Mouse (Mus musculus) heart, adult 2 months (tissue): Measurements from ENCODE around the gene Ctf1. TPM values are rescaled to one million over a fixed set of nuclear protein-coding genes. Genes with fewer than 3 reads are reported as not detected.

Experiments
- DNase-seq, 2 experiments: peaks; one replicate each; pipeline ENCODE4 v3.0.0; 2021
- H3K27ac ChIP-seq: fragments of 200-600 bp; 2 replicates; pipeline ENCODE4 v1.8.1; 2022
- H3K27me3 ChIP-seq: fragments of 200-500 bp; 2 replicates; pipeline ENCODE4 v1.6.1; 2012; ENCODE audit warnings: mild to moderate bottlenecking, low read length, inconsistent platforms, mixed read lengths; ENCODE audit not compliant: control insufficient read depth, insufficient read depth
- H3K36me3 ChIP-seq: fragments of 200-500 bp; 2 replicates; pipeline ENCODE4 v1.6.1; 2012; ENCODE audit warnings: low read length, inconsistent platforms; ENCODE audit not compliant: control insufficient read depth, insufficient read depth
- H3K4me1 ChIP-seq: fragments of 200-500 bp; 2 replicates; pipeline ENCODE4 v1.6.1; 2011; ENCODE audit warnings: low read length; ENCODE audit not compliant: control insufficient read depth, insufficient read depth
- H3K4me3 ChIP-seq: fragments of 200-600 bp; 2 replicates; pipeline ENCODE4 v1.8.1; 2022
- H3K79me2 ChIP-seq: fragments of 200-500 bp; replicated peaks from 2 replicates; pipeline ENCODE4 v1.6.1; 2012; ENCODE audit warnings: mild to moderate bottlenecking, inconsistent platforms, low read length, moderate library complexity, mixed read lengths; ENCODE audit not compliant: control insufficient read depth, insufficient read depth
- H3K9ac ChIP-seq: fragments of 200-500 bp; 2 replicates; pipeline ENCODE4 v1.6.1; 2012; ENCODE audit warnings: low read depth, mild to moderate bottlenecking, control low read depth, inconsistent platforms, low read length, mixed read lengths
- CTCF ChIP-seq: fragments of 200-600 bp; IDR thresholded peaks from 2 replicates; pipeline ENCODE4 v1.8.1; 2022; ENCODE audit warnings: antibody characterized with exemption, mild to moderate bottlenecking, moderate library complexity
- EP300 ChIP-seq: fragments of 200-500 bp; IDR thresholded peaks from 2 replicates; pipeline ENCODE4 v1.6.1; 2011; ENCODE audit warnings: low read depth, low read length, control low read depth; ENCODE audit not compliant: insufficient read depth
- POLR2A ChIP-seq: fragments of 200-500 bp; IDR thresholded peaks from 2 replicates; pipeline ENCODE4 v1.6.1; 2011; ENCODE audit warnings: mild to moderate bottlenecking, low read depth, low read length, control low read depth; ENCODE audit not compliant: insufficient read depth
- WGBS: fragments of 180-500 bp; shearing (Covaris S2); methylation state at CpG from one replicate; pipeline ENCODE4 v1.1.7; 2018; 5-methylcytosine and 5-hydroxymethylcytosine counted together
- intact Hi-C: fragments of 180-260 bp; cut with DNase I; formaldehyde crosslinking; loops from one replicate; pipeline ENCODE4 v1.15.1; 2025
- long read RNA-seq: library from polyadenylated mRNA; stranded (forward); transcript quantifications from one replicate; pipeline ENCODE4 v2.0.0, GENCODE M21; 2021
- polyA plus RNA-seq: library from polyadenylated mRNA; depleted of rRNA; stranded (reverse); fragments of >200 nt; gene quantifications from 2 replicates; pipeline ENCODE4 v1.2.3, GENCODE M21; 2012; rRNA removed
- total RNA-seq, 2 experiments: library from RNA; stranded (reverse); gene quantifications; 2 replicates each; pipeline ENCODE4 v1.2.3; 2021

Ctf1 gene
- total RNA-seq (1 to 10 TPM; 6.6 to 8.7 TPM), polyA plus RNA-seq (15.3 and 24.5 TPM in 2 replicates)
- long read RNA-seq, partial matches to known transcripts = 0 of 9 reads
- long read RNA-seq, other reads (novel, unspliced or antisense) = 2 of 9 reads

- Histone ChIP-seq H3K79me2 (no peaks in the 10 kb centered on the region), H3K4me1 (peaks cover 8% of the 10 kb centered on the region), H3K36me3 (no peaks in the 10 kb centered on the region), H3K9ac (peak within 1 kb of the TSS; percentile 52), H3K27ac (peak within 1 kb of the TSS; percentile 87), H3K27me3 (no peaks in the 10 kb centered on the region), H3K4me3 (peak within 1 kb of the TSS; percentile 54)
- 8% methylated on average over 28 of the region's 28 CpGs for WGBS
- TF ChIP-seq EP300 (no peak), POLR2A (peak; percentile 56; the same call in 1 of the 2 replicates)
- intact Hi-C loops = loop anchor here (2.0 kb wide), 1 partner anchor 34 kb away; no protein-coding TSS in a partner anchor
- DNase-seq = peak; percentile 80 to 81
Observed at GRCm38 (mm10) chr7:127712461-127713385, at the start of gene Ctf1. TSS of gene Ctf1 (plus strand) at chr7:127712736.

GRCm38 (mm10) chr7:127662926-127663325 is 49.6 kb upstream of the Ctf1 start:
- Histone ChIP-seq H3K27ac (no peak overlapping the region), H3K4me1 (no peaks in the 10 kb centered on the region; the same call in 1 of the 2 replicates), H3K36me3 (no peaks in the 10 kb centered on the region), H3K79me2 (no peaks in the 10 kb centered on the region), H3K9ac (no peak overlapping the region), H3K27me3 (no peaks in the 10 kb centered on the region), H3K4me3 (no peak overlapping the region)
- TF ChIP-seq EP300 (no peak), POLR2A (no peak), CTCF (no peak)
- WGBS = 72% methylated on average over 6 of the region's 6 CpGs
- DNase-seq = no peak
- intact Hi-C loops = no loop called here

GRCm38 (mm10) chr7:127666066-127666654 is 46.4 kb upstream of the Ctf1 start:
- TF ChIP-seq CTCF (no peak), POLR2A (no peak), EP300 (no peak)
- no peaks in the 10 kb centered on the region for H3K79me2 ChIP-seq
- no peaks in the 10 kb centered on the region for H3K27me3 ChIP-seq
- H3K36me3 ChIP-seq = no peaks in the 10 kb centered on the region
- no peak overlapping the region for H3K27ac ChIP-seq
- no peak overlapping the region for H3K9ac ChIP-seq
- 94% methylated on average over 6 of the region's 6 CpGs for WGBS
- intact Hi-C loops = no loop called here
- no peaks in the 10 kb centered on the region; the same call in 1 of the 2 replicates for H3K4me1 ChIP-seq
- no peak overlapping the region for H3K4me3 ChIP-seq
- no peak for DNase-seq

DNA sequence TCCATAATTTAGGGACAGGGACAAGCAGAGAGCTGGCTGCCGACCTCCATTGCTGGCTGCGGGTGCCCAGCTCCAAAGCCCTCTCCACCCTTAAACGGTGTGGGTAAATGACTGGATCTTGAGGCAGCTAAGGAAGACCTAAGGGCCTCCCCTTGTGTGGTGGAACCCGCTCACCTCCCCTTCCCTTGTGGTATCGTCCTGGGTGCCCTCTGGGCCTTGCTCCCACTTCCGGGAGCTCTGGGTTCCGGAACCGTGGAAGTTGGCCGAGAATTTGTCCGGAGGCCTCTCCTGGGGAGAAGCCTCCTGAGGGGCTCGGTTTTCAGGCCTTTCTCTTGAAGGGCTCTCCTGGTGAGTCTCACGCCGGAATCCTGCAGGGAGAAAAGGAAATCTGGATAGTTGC is 45.9 kb upstream of the Ctf1 start:
- no peak for DNase-seq
- Histone ChIP-seq H3K27ac (no peak overlapping the region), H3K36me3 (no peaks in the 10 kb centered on the region), H3K9ac (no peak overlapping the region), H3K79me2 (no peaks in the 10 kb centered on the region), H3K4me1 (no peaks in the 10 kb centered on the region; the same call in 1 of the 2 replicates), H3K4me3 (no peak overlapping the region), H3K27me3 (no peaks in the 10 kb centered on the region)
- no peak for TF ChIP-seq EP300
- no peak for TF ChIP-seq CTCF
- TF ChIP-seq POLR2A = no peak
- intact Hi-C loops = no loop called here
- WGBS = 80% methylated on average over 13 of the region's 13 CpGs

DNA sequence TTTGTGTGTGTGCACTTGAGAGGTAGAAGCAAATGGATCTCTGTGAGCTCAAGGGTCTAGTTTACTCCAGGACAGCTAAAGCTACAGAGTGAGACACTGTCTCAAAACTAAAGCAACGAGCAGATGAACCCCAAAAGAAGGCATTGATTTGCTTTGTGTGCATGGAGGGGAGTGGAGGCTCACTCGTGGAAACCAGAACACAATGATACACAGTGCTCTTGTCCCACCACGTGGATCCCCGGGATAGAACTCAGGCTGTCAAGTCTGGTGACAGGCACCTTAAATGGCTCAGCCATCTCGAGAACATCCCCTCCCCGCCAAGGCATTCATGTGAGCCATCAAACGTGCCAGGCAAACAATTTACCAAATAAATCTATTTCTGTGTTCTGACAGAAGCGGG is 45.4 kb upstream of the Ctf1 start:
- no peak for DNase-seq
- Histone ChIP-seq H3K9ac (no peak overlapping the region), H3K27me3 (no peaks in the 10 kb centered on the region), H3K36me3 (no peaks in the 10 kb centered on the region), H3K27ac (no peak overlapping the region), H3K4me1 (no peaks in the 10 kb centered on the region; the same call in 1 of the 2 replicates), H3K4me3 (no peak overlapping the region), H3K79me2 (no peaks in the 10 kb centered on the region)
- intact Hi-C loops = no loop called here
- no peak for TF ChIP-seq EP300
- no peak for TF ChIP-seq POLR2A
- TF ChIP-seq CTCF = no peak
- WGBS = 31% methylated on average over 8 of the region's 8 CpGs
